Mouse (Mus musculus) kidney, postnatal 10 days (tissue): ENCODE data around the gene Abi2.

Experiments used
- DNase-seq: peaks from one replicate; pipeline ENCODE4 v3.0.0; 2021; ENCODE audit warnings: mixed read lengths

Abi2 gene

GRCm38 (mm10) chr1:60490510-60490909, 81.1 kb downstream of the Abi2 start:
- DNase-seq: no peak

GRCm38 (mm10) chr1:60492404-60492803, 83.0 kb downstream of the Abi2 start:
- DNase-seq: no peak

- no peak for DNase-seq
Observed at GRCm38 (mm10) chr1:60493421-60493820, 84.0 kb downstream of the Abi2 start.

- no peak for DNase-seq
Observed at GRCm38 (mm10) chr1:60503456-60503855, 94.0 kb downstream of the Abi2 start.

- DNase-seq: no peak
Observed at GRCm38 (mm10) chr1:60510584-60510983, 101.2 kb downstream of the Abi2 start.

GRCm38 (mm10) chr1:60530107-60530506, 120.7 kb downstream of the Abi2 start:
- DNase-seq: no peak

- DNase-seq: no peak
Observed at GRCm38 (mm10) chr1:60530636-60531035, 121.2 kb downstream of the Abi2 start.
